Mouse (Mus musculus): Measurements from ENCODE around the gene Lcor. TPM values are rescaled to one million over a fixed set of nuclear protein-coding genes. Genes with fewer than 3 reads are reported as not detected.

The Lcor gene
- 2.4 TPM in 2 replicates for polyA plus RNA-seq (2012; rRNA removed)

DNA sequence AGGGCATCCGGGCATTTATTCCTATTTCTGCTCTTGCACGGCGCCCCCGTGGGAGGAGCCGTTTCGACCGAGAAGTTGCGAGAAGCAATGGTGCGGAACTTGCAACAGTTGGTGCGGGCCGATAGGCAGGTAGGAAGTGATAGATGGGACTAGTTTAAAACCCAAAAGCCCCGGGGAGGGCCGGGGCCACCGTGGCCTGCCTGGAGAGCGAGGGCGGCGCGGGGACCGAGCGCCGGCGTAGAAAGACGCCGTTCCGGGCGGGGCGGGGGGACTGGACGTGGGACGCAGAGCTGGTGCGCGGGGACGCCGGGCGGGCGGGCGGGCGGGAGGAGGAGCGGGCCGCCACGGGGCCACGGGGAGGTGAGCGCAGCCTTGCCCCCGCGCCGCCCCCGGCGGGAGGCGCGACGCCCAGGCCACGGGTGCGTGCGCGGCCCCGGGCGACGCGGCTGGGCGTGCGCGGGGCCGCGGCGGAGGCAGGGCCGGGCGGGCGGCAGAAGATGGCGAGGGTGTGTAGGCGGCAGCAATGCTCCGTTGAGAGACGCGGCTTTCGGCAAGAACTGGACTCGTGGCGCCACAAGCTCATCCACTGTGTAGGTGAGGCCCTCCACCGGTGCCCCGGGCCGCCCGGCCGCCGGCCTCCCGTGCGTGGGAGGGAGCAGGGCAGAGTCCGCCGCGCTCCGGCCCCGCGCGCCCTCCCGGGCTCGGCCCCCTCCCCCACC is at the start of gene Lcor:
Gene Lcor (plus strand): TSS at position 448 of the 719 bp plus-strand sequence.
- Histone ChIP-seq H3K4me3 (ENCODE audit: extremely low read depth, insufficient read depth, insufficient read length) (peak within 1 kb of the TSS; percentile 100), H3K36me3 (ENCODE audit: control insufficient read depth, insufficient read depth, low read length) (no peaks in the 10 kb centered on the region; the same call in 1 of the 2 replicates), H3K4me1 (ENCODE audit: control insufficient read depth, insufficient read depth, insufficient read length) (peaks cover 8% of the 10 kb centered on the region), H3K27me3 (ENCODE audit: control insufficient read depth, insufficient read depth, low read length) (no peaks in the 10 kb centered on the region), H3K27ac (ENCODE audit: insufficient read depth, low read length) (peak within 1 kb of the TSS; percentile 100)
- no peak for TF ChIP-seq CTCF (IDR thresholded peaks at IDR 0.05; ENCODE audit: extremely low read depth, insufficient read depth, insufficient read length, insufficient replicate concordance)
- peak; percentile 79 for TF ChIP-seq POLR2A (IDR thresholded peaks at IDR 0.05; ENCODE audit: low read depth, low read length)
- DNase-seq (ENCODE audit: low read depth in 1 of 2, low spot score in 2 of 2) = peak; percentile 73 to 75
- under 1% methylated on average over 63 of the region's 92 CpGs for WGBS

DNA sequence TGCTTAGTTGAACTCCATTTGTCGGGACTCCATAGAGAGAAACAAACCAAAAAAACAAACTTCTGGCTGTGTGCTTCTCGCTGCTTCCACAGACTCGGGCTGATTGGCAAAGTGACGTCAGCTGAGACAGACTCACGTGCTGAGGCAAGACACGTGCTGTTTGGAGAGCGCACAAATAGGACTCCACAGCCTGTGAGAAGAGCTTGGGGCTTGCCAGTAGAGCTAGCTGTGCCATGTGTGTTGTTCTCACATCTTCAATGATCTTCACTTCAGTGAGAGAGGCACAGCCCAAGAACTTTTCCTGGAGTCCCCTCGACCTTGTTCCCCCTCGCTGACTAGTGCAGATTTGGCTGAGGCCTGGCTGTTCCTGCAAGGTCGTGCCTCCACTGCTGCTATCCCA is 47.1 kb upstream of the Lcor start:
- whole genome bisulfite sequencing = 91% methylated on average over 10 of the region's 10 CpGs
- no peak for DNase-seq (ENCODE audit: low read depth in 1 of 2, low spot score in 2 of 2)
- Histone ChIP-seq H3K36me3 (ENCODE audit: control insufficient read depth, insufficient read depth, low read length) (no peaks in the 10 kb centered on the region), H3K4me3 (ENCODE audit: extremely low read depth, insufficient read depth, insufficient read length) (no peak overlapping the region), H3K4me1 (ENCODE audit: control insufficient read depth, insufficient read depth, insufficient read length) (0 out of 2 replicates have a peak, but pooled peaks cover 2% of the 10 kb centered on the region), H3K27ac (ENCODE audit: insufficient read depth, low read length) (no peak overlapping the region), H3K27me3 (ENCODE audit: control insufficient read depth, insufficient read depth, low read length) (no peaks in the 10 kb centered on the region)
- TF ChIP-seq POLR2A (IDR thresholded peaks at IDR 0.05; ENCODE audit: low read depth, low read length) (no peak), CTCF (IDR thresholded peaks at IDR 0.05; ENCODE audit: extremely low read depth, insufficient read depth, insufficient read length, insufficient replicate concordance) (no peak)

DNA sequence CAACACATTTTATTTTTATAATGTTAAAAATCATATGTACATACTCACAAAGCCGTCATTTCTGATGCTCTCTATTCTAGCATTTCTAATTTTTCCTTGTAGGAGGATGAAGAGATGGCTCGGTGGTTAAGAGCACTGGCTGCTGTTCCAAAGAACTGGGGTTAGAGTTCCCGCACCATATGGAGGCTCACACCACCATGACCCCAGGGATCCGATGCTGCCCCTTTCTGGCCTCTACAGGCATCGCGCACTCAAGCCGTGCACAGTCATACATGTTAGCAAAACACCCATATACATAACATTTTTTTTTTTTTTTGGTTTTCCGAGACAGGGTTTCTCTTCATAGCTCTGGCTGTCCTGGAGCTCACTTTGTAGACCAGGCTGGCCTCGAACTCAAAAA is 46.0 kb upstream of the Lcor start:
- TF ChIP-seq POLR2A (IDR thresholded peaks at IDR 0.05; ENCODE audit: low read depth, low read length) (no peak), CTCF (IDR thresholded peaks at IDR 0.05; ENCODE audit: extremely low read depth, insufficient read depth, insufficient read length, insufficient replicate concordance) (no peak)
- H3K36me3 ChIP-seq (ENCODE audit: control insufficient read depth, insufficient read depth, low read length) = no peaks in the 10 kb centered on the region
- no peak for DNase-seq (ENCODE audit: low read depth in 1 of 2, low spot score in 2 of 2)
- H3K27ac ChIP-seq (ENCODE audit: insufficient read depth, low read length) = no peak overlapping the region
- no peaks in the 10 kb centered on the region for H3K27me3 ChIP-seq (ENCODE audit: control insufficient read depth, insufficient read depth, low read length)
- H3K4me1 ChIP-seq (ENCODE audit: control insufficient read depth, insufficient read depth, insufficient read length) = 0 out of 2 replicates have a peak, but pooled peaks cover 2% of the 10 kb centered on the region
- H3K4me3 ChIP-seq (ENCODE audit: extremely low read depth, insufficient read depth, insufficient read length) = no peak overlapping the region
- 92% methylated on average over 9 of the region's 9 CpGs for WGBS

DNA sequence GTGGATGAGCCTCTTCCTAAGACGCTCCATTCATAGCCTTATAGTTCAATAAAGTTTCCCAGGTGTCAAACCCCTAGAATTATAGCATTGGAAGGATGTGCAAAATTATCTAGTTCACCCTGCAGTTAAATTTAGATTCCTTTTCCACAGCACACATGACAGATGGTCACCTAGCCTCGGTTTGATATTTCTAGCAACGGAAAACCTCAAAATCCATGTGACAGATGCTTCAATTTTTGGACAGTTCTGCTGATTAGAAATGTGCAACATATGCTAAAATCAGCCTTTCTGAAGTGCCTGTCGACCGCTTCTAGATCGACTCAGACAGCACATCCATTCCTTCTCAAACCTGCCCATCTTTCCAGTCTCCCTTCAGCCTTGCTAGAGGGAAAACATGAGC is 43.5 kb upstream of the Lcor start:
- DNase-seq (ENCODE audit: low read depth in 1 of 2, low spot score in 2 of 2) = no peak
- no peaks in the 10 kb centered on the region for H3K27me3 ChIP-seq (ENCODE audit: control insufficient read depth, insufficient read depth, low read length)
- TF ChIP-seq CTCF (IDR thresholded peaks at IDR 0.05; ENCODE audit: extremely low read depth, insufficient read depth, insufficient read length, insufficient replicate concordance) (no peak), POLR2A (IDR thresholded peaks at IDR 0.05; ENCODE audit: low read depth, low read length) (no peak)
- no peak overlapping the region for H3K27ac ChIP-seq (ENCODE audit: insufficient read depth, low read length)
- 43% methylated on average over 6 of the region's 6 CpGs for WGBS
- H3K36me3 ChIP-seq (ENCODE audit: control insufficient read depth, insufficient read depth, low read length) = no peaks in the 10 kb centered on the region
- H3K4me1 ChIP-seq (ENCODE audit: control insufficient read depth, insufficient read depth, insufficient read length) = peaks cover 2% of the 10 kb centered on the region; the same call in 1 of the 2 replicates
- H3K4me3 ChIP-seq (ENCODE audit: extremely low read depth, insufficient read depth, insufficient read length) = no peak overlapping the region

DNA sequence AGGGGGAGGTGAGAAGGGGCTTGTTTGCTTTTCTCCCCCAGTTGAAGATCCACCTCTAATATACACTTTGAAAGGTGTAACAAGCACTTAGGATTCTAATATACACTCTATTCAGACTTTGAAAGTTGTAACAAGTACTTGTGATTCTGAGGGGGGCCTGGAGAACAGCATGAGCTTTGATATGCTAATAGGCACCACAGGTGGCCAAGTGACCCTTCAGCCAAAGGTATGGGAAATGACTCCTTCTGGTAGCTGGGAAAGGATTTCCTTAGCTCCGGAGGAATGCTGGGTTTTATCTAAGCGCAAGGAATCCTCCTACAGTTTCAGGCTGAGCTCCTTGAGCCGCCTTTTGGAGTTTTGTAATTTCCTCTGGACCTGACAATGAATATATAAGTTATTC is 41.0 kb upstream of the Lcor start:
- 90% methylated on average over 3 of the region's 3 CpGs for WGBS
- DNase-seq (ENCODE audit: low read depth in 1 of 2, low spot score in 2 of 2) = no peak

DNA sequence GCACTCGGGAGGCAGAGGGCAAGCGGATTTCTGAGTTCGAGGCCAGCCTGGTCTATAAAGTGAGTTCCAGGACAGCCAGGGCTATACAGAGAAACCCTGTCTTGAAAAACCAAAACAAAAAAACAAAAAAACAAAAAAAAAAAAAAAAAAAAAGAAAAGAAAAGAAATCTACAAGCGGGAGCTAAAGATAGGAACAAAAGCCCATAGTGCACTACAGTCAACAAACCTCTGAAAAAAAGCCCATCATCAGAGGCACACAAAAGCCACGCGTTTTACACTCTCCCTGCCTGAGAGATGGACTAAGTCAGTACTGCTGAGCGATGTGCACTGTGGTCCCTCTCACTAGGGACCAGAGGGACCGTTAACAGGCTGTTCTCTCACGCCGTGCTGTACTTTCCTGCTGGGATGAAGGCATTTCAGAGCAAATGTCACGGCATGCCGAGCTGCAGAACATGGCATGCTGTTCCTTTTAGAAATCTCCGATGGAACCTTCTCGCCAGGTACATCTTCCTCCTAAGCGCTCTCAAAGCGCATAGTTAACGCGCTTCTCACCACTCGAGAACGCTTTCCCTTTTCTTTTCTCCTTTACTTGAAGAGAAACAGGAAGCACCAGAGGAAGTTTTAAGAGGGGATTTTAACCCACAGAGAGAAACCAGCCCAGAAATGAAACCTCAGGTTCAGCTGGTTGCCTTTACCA is 40.4 kb upstream of the Lcor start:
- 16% methylated on average over 20 of the region's 20 CpGs for WGBS
- peak in 1 of 2 experiments; percentile 25 for DNase-seq (ENCODE audit: low read depth in 1 of 2, low spot score in 2 of 2)
- TF ChIP-seq POLR2A (IDR thresholded peaks at IDR 0.05; ENCODE audit: low read depth, low read length) = no peak
- TF ChIP-seq CTCF (IDR thresholded peaks at IDR 0.05; ENCODE audit: extremely low read depth, insufficient read depth, insufficient read length, insufficient replicate concordance) = no peak
- H3K4me3 ChIP-seq (ENCODE audit: extremely low read depth, insufficient read depth, insufficient read length) = peak overlapping the region; percentile 35
- H3K36me3 ChIP-seq (ENCODE audit: control insufficient read depth, insufficient read depth, low read length) = no peaks in the 10 kb centered on the region
- peaks cover 6% of the 10 kb centered on the region; the same call in 1 of the 2 replicates for H3K4me1 ChIP-seq (ENCODE audit: control insufficient read depth, insufficient read depth, insufficient read length)
- H3K27ac ChIP-seq (ENCODE audit: insufficient read depth, low read length) = no peak overlapping the region
- no peaks in the 10 kb centered on the region for H3K27me3 ChIP-seq (ENCODE audit: control insufficient read depth, insufficient read depth, low read length)

More for the DNA sequence above, 41.0 kb upstream of the Lcor start:
- no peak overlapping the region for H3K27ac ChIP-seq (ENCODE audit: insufficient read depth, low read length)
- no peak overlapping the region for H3K4me3 ChIP-seq (ENCODE audit: extremely low read depth, insufficient read depth, insufficient read length)
- peaks cover 6% of the 10 kb centered on the region; the same call in 1 of the 2 replicates for H3K4me1 ChIP-seq (ENCODE audit: control insufficient read depth, insufficient read depth, insufficient read length)
- H3K36me3 ChIP-seq (ENCODE audit: control insufficient read depth, insufficient read depth, low read length) = no peaks in the 10 kb centered on the region
- H3K27me3 ChIP-seq (ENCODE audit: control insufficient read depth, insufficient read depth, low read length) = no peaks in the 10 kb centered on the region
- no peak for TF ChIP-seq CTCF (IDR thresholded peaks at IDR 0.05; ENCODE audit: extremely low read depth, insufficient read depth, insufficient read length, insufficient replicate concordance)
- no peak for TF ChIP-seq POLR2A (IDR thresholded peaks at IDR 0.05; ENCODE audit: low read depth, low read length)
